Mouse (Mus musculus) intestine, embryonic 15.5 days (tissue): ENCODE data around the gene Guca2b. TPM values are rescaled to one million over a fixed set of nuclear protein-coding genes. Genes with fewer than 3 reads are reported as not detected.
A peak's percentile ranks its signal among the peaks of the same experiment; 100 is the strongest.

Source experiments
- ATAC-seq: fragments of 200-750 bp; cut with Nextera tagmentation; 2 replicates; pipeline ENCODE4 v1.8.0; 2017; ENCODE audit warnings: moderate TSS enrichment, moderate library complexity
- H3K27ac ChIP-seq: fragments of 300-500 bp; sonication (generic); 2 replicates; pipeline ENCODE4 v1.5.1; 2015; ENCODE audit warnings: mild to moderate bottlenecking, inconsistent platforms
- H3K27me3 ChIP-seq: fragments of 300-500 bp; sonication (generic); replicated peaks from 2 replicates; pipeline ENCODE4 v1.6.1; 2015; ENCODE audit warnings: inconsistent platforms
- H3K36me3 ChIP-seq: fragments of 300-500 bp; sonication (generic); 2 replicates; pipeline ENCODE4 v1.6.1; 2015; ENCODE audit warnings: inconsistent platforms
- H3K4me1 ChIP-seq: fragments of 300-500 bp; sonication (generic); replicated peaks from 2 replicates; pipeline ENCODE4 v1.6.1; 2015; ENCODE audit warnings: inconsistent platforms
- H3K4me2 ChIP-seq: fragments of 300-500 bp; sonication (generic); replicated peaks from 2 replicates; pipeline ENCODE4 v1.6.1; 2015; ENCODE audit warnings: mild to moderate bottlenecking, inconsistent platforms
- H3K4me3 ChIP-seq: fragments of 300-500 bp; sonication (generic); replicated peaks from 2 replicates; pipeline ENCODE4 v1.5.1; 2015; ENCODE audit warnings: inconsistent platforms
- H3K9ac ChIP-seq: fragments of 300-500 bp; sonication (generic); 2 replicates; pipeline ENCODE4 v1.6.1; 2015; ENCODE audit warnings: inconsistent platforms
- H3K9me3 ChIP-seq: fragments of 300-500 bp; sonication (generic); 2 replicates; pipeline ENCODE4 v1.6.1; 2016; ENCODE audit warnings: inconsistent platforms
- WGBS: fragments of 180-500 bp; shearing (Covaris S2); methylation state at CpG from one replicate; pipeline ENCODE4 v1.1.7; 2015; 5-methylcytosine and 5-hydroxymethylcytosine counted together
- polyA plus RNA-seq: library from polyadenylated mRNA; unstranded; fragments of >200 nt; fragmentation: Nextera tagmentation; extraction: Ambion mirVana; gene quantifications from 2 replicates; pipeline ENCODE4 v1.2.1, GENCODE M21; 2015

Gene Guca2b
- polyA plus RNA-seq = 37.5 and 60.8 TPM in 2 replicates

DNA sequence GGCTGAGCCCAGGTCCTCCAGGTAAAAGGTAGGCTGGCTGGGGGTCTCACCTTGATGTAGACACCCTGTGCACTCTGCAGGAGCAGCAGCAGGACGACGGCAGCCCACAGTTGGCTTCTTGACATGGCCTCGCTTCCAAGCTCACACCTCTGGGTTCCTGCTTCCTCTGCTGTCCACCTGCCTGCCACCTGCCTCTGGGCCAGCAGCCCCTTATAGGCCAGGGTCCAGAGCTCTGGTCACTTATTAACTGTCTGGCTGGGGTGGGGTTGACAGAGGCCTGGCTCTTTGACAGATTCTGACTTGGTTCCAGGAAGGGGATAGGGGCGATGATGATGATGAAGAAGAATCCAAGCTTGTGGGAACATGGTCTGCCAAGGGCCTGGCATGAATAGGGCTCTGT, at the start of gene Guca2b:
TSS of gene Guca2b (minus strand) at position 224 of the 400 bp plus-strand sequence.
- H3K4me3 ChIP-seq = no peak within 1 kb of the TSS
- WGBS = 80% methylated on average over 4 of the region's 4 CpGs
- no peak within 1 kb of the TSS for H3K4me2 ChIP-seq
- H3K27ac ChIP-seq = no peak within 1 kb of the TSS
- H3K4me1 ChIP-seq = no peaks in the 10 kb centered on the region
- H3K27me3 ChIP-seq = no peaks in the 10 kb centered on the region
- no peak within 1 kb of the TSS for H3K9ac ChIP-seq
- no peaks in the 10 kb centered on the region for H3K9me3 ChIP-seq
- ATAC-seq = peak; percentile 60
- H3K36me3 ChIP-seq = no peaks in the 10 kb centered on the region

DNA sequence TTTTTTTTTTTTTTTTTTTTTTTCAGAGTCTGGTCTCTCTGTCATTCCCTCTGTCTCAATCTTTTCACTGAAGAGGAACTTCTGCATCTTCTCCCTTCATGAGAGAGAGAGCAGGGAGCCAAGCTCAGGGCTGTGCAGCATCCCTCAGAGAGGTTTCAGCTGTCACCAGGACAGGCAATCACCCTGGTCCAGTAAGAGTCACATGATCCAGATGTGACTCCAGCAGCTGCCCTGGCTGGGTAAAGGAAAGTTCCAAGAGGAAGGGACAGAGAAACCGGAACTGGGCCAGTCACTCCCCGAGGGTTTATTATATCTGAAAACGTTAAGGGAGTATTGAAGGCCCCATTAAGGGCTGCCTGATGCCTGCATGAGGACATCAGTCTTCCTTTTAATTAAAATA, 49.0 kb upstream of the Guca2b start:
- H3K9ac ChIP-seq = no peak overlapping the region
- WGBS = 36% methylated on average over 3 of the region's 3 CpGs
- no peaks in the 10 kb centered on the region for H3K36me3 ChIP-seq
- H3K9me3 ChIP-seq = no peaks in the 10 kb centered on the region
- H3K27ac ChIP-seq = no peak overlapping the region
- no peak for ATAC-seq
- no peaks in the 10 kb centered on the region for H3K4me1 ChIP-seq
- H3K4me2 ChIP-seq = no peak overlapping the region
- H3K27me3 ChIP-seq = no peaks in the 10 kb centered on the region
- H3K4me3 ChIP-seq = no peak overlapping the region

DNA sequence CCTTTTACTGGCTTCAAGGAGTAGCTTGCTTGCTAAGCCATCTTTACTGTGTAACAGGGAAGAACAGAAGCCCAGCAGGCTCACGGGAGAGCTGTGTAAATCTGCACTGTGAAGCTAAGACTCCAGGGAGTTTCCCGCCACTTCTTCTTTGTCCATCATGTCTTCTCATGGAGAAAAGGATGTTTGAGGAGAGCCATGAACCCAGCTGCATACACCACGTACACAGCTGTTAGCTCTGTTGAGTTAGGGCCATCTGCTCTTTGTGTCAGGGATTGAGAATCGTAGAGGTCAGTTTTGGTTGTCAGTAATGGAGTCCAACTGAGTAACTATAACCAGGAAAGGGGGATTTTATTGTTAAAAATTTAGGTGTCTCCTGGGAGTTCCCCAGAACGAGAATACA, 48.6 kb upstream of the Guca2b start:
- Histone ChIP-seq H3K36me3 (no peaks in the 10 kb centered on the region), H3K4me3 (no peak overlapping the region), H3K9me3 (no peaks in the 10 kb centered on the region), H3K27ac (no peak overlapping the region), H3K27me3 (no peaks in the 10 kb centered on the region), H3K4me1 (no peaks in the 10 kb centered on the region), H3K9ac (no peak overlapping the region), H3K4me2 (no peak overlapping the region)
- no peak for ATAC-seq
- 57% methylated on average over 5 of the region's 5 CpGs for WGBS

DNA sequence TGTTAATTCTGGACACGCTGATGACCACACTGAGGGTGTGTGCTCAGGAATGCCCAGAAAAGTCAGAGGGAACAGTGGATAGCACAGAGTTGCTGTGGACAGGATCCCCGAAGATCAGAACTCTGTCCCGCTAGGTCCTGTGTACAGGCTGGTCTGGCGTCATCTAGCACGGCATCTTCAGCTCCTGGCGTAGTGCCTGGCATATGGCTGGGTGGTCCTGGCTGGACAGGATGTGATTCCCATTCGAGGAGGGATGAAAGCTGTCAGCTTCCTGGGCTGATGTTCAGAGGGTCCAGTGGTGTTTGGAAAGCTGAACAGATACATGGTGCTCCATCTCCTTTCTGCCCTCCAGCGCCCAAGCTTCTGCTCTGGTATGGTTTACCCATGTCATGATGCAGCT, 45.2 kb upstream of the Guca2b start:
- Histone ChIP-seq H3K27ac (no peak overlapping the region), H3K4me3 (no peak overlapping the region), H3K4me2 (no peak overlapping the region), H3K36me3 (no peaks in the 10 kb centered on the region), H3K4me1 (no peaks in the 10 kb centered on the region), H3K9me3 (no peaks in the 10 kb centered on the region), H3K9ac (no peak overlapping the region), H3K27me3 (no peaks in the 10 kb centered on the region; the same call in 1 of the 2 replicates)
- 76% methylated on average over 8 of the region's 8 CpGs for WGBS
- ATAC-seq = no peak

DNA sequence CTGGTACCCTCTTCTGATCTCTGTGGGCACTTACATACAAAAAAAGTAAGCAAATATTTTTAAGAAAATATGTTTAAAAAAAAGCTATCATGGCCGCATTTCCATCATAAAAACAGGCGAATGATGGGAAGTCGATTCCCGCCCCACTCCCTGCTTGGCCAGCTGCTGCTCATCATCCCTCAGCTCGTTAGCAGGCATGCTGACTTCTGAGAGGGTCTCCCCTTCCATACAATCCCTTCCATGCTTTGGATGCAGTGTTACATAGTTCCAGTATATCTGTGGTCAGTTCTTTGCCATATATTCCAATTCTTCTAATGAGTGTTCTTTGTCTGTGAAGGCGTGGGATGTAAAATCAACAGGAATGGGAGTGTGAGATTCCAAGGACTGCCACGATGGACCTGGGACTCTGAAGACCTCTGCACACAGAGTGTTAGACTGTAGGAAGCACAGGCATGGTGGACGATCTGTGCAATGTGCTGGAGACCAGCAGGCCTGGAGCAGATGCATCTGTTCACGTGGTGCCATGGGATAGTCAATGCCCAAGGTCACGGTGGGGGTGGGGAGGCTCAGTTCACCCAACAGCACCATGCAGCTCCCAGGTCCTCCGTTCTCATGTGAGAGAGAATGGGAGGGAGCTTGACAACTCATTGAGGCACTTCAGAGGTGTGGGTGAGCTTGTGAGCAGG, 42.7 kb upstream of the Guca2b start:
- Histone ChIP-seq H3K9me3 (no peaks in the 10 kb centered on the region), H3K4me1 (no peaks in the 10 kb centered on the region), H3K27me3 (no peaks in the 10 kb centered on the region; the same call in 1 of the 2 replicates), H3K4me2 (no peak overlapping the region), H3K9ac (no peak overlapping the region), H3K27ac (no peak overlapping the region), H3K4me3 (no peak overlapping the region), H3K36me3 (no peaks in the 10 kb centered on the region)
- 84% methylated on average over 11 of the region's 11 CpGs for WGBS
- ATAC-seq = no peak

DNA sequence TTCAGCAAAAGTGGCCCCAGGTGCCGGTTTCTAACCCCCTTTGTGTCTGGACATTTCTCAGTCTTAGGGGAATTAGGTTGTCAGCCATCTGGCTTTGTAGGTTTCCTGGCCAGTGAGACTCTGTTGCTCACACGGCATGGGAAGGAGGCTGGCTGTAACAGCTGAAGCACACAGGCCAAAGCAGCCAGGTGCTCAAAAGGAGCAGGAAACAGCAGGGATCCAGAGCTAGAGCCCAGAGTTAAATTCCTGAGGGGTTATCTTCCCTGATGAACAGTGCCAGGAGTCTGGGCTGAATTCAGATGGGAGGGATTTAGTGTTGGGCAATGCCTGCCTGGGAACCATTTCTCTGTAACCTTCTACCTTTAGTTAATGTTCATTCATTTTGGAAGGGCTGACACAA, 39.6 kb upstream of the Guca2b start:
- no peak overlapping the region for H3K27ac ChIP-seq
- H3K4me1 ChIP-seq = no peaks in the 10 kb centered on the region
- 63% methylated on average over 2 of the region's 2 CpGs for WGBS
- no peaks in the 10 kb centered on the region for H3K36me3 ChIP-seq
- H3K9ac ChIP-seq = no peak overlapping the region
- no peaks in the 10 kb centered on the region; the same call in 1 of the 2 replicates for H3K27me3 ChIP-seq
- no peak overlapping the region for H3K4me3 ChIP-seq
- no peak overlapping the region for H3K4me2 ChIP-seq
- no peak for ATAC-seq
- no peaks in the 10 kb centered on the region for H3K9me3 ChIP-seq

DNA sequence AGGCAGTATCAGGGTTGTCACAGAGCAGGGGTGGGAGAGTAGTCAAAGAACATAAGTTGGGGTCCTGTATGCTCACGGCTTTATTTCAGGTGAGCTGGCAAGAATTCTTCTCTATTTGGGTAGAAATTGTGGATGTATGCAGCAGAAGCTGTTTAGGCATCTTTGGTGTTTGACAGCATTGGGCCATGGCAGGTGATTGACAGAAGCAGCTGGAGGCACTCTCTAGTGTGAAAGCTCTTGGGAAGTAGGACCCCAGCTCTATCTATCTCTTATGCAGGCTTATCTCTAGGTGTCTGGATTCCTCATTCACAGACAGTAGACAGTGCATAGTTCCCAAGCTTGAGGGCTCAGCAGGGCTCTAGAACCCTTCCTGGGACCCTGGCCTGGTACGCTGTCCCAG, 27.0 kb upstream of the Guca2b start:
- no peak for ATAC-seq
- no peak overlapping the region for H3K4me3 ChIP-seq
- no peaks in the 10 kb centered on the region for H3K9me3 ChIP-seq
- 91% methylated on average over 2 of the region's 2 CpGs for WGBS
- no peak overlapping the region for H3K9ac ChIP-seq
- no peaks in the 10 kb centered on the region for H3K4me1 ChIP-seq
- no peak overlapping the region for H3K4me2 ChIP-seq
- no peaks in the 10 kb centered on the region for H3K36me3 ChIP-seq
- no peaks in the 10 kb centered on the region for H3K27me3 ChIP-seq
- no peak overlapping the region for H3K27ac ChIP-seq

DNA sequence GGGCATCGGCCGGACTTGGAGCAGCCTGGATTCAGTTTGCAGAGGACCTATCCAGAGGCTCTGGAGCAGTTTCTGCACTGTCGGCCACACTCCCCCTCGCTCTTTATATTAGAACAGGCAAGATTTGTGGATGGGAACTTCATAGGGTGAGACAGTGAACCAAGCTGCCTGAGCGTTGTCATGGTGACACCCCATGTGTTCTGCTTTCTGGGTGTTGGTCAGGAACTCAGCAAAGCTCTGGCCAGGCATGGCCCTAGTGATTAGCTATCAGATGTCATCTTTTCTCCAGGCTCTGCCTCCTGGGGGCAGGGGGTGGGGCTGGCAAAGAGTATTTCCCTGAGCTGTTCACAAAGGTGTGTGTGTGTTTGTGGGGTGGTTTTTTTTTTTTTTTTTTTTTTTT, 23.8 kb upstream of the Guca2b start:
- ATAC-seq = no peak
- 47% methylated on average over 5 of the region's 5 CpGs for WGBS
- Histone ChIP-seq H3K9ac (no peak overlapping the region), H3K36me3 (no peaks in the 10 kb centered on the region), H3K27me3 (no peaks in the 10 kb centered on the region), H3K4me2 (no peak overlapping the region), H3K9me3 (no peaks in the 10 kb centered on the region), H3K27ac (no peak overlapping the region), H3K4me3 (no peak overlapping the region), H3K4me1 (no peaks in the 10 kb centered on the region)

DNA sequence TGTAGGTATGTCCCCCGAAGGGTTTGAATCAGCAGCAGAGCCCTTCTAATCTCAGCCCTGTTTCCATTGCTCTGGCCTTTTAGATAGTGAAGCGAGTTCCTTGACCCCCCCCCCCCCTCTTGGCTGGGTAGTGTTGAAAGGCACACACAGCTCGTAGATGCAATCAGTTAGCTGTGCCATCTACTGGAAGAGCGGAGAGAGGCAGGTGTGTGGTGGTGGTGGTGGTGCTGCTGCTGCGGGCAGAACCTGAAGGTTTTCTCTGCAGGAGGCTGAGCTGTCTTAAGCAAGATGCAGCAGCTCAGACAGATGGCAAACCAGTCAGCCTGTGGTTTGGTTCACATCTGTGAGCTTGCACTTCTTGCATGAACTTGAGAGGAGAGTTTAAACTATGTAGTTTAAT, 13.9 kb upstream of the Guca2b start:
- no peak for ATAC-seq
- no peak overlapping the region for H3K27ac ChIP-seq
- H3K9ac ChIP-seq = no peak overlapping the region
- H3K4me2 ChIP-seq = no peak overlapping the region
- H3K27me3 ChIP-seq = no peaks in the 10 kb centered on the region
- H3K4me3 ChIP-seq = no peak overlapping the region
- no peaks in the 10 kb centered on the region for H3K4me1 ChIP-seq
- 38% methylated on average over 5 of the region's 5 CpGs for WGBS
- no peaks in the 10 kb centered on the region for H3K36me3 ChIP-seq
- no peaks in the 10 kb centered on the region for H3K9me3 ChIP-seq

DNA sequence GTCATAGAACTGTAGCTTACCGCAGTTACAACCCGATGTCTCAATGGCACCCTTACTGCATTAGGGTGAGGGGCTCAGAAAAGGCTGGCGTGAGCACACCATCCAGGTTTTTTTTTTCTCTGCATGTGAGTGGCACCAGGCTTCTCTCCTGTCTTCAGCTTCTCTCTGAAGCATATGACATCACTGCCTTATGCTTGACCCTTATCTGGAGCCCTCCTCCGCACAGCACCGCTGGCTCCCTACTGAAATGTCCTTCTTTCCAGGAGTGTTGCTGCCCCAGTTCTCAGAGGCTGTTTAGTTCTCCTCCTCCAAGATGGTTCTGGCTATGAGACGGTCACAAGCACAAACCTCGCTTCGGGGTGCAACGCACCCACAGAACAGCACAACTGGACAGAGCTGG, 12.4 kb upstream of the Guca2b start:
- H3K4me2 ChIP-seq = no peak overlapping the region
- H3K4me1 ChIP-seq = no peaks in the 10 kb centered on the region
- 91% methylated on average over 9 of the region's 9 CpGs for WGBS
- H3K9ac ChIP-seq = no peak overlapping the region
- no peaks in the 10 kb centered on the region for H3K9me3 ChIP-seq
- H3K4me3 ChIP-seq = no peak overlapping the region
- ATAC-seq = no peak
- H3K27me3 ChIP-seq = no peaks in the 10 kb centered on the region
- H3K36me3 ChIP-seq = no peaks in the 10 kb centered on the region
- H3K27ac ChIP-seq = no peak overlapping the region

DNA sequence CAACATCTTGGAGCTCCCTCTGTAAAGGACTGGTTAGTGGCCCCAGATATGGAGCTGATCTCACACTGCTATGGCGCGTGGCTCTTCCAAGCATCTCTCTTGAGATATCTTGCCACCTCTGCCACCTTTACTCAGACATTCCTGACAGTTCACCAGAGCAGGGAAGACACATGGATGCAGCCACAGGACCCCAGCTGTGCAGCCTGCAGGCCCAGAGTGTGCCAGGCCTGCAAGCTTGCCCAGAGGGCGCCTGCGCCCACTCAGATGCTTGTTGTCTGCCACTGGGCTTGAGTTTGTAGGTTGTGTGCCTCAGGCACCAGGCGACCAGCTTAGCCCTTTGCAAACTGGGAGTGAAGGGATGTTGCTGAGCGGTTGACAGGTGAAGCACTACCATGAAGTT, 12.0 kb upstream of the Guca2b start:
- no peak for ATAC-seq
- Histone ChIP-seq H3K4me1 (no peaks in the 10 kb centered on the region), H3K4me3 (no peak overlapping the region), H3K9ac (no peak overlapping the region), H3K9me3 (no peaks in the 10 kb centered on the region), H3K4me2 (no peak overlapping the region), H3K27me3 (0 out of 2 replicates have a peak, but pooled peaks cover 1% of the 10 kb centered on the region), H3K36me3 (no peaks in the 10 kb centered on the region), H3K27ac (no peak overlapping the region)
- 85% methylated on average over 6 of the region's 6 CpGs for WGBS

DNA sequence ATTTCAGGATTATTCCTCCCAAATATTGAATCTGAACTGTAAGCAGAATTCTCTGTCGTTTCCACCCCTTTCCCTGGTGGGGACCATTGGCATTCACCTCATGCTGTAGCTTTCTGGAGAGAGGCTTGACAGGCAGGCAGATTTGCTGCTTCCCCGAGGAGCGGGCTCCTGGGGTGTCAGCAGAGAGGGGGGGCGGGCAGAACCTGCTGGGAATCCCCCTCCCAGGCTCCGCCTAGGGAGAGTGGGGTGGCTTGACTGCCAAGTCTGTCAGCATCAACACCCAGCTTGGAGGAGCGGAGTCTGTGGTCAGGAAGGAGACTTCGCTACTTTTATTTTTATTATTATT, 11.4 kb upstream of the Guca2b start:
- Histone ChIP-seq H3K27ac (no peak overlapping the region), H3K4me2 (no peak overlapping the region), H3K9ac (no peak overlapping the region), H3K27me3 (0 out of 2 replicates have a peak, but pooled peaks cover 3% of the 10 kb centered on the region), H3K9me3 (no peaks in the 10 kb centered on the region), H3K4me1 (no peaks in the 10 kb centered on the region), H3K4me3 (no peak overlapping the region), H3K36me3 (no peaks in the 10 kb centered on the region)
- 53% methylated on average over 7 of the region's 7 CpGs for WGBS
- no peak for ATAC-seq

DNA sequence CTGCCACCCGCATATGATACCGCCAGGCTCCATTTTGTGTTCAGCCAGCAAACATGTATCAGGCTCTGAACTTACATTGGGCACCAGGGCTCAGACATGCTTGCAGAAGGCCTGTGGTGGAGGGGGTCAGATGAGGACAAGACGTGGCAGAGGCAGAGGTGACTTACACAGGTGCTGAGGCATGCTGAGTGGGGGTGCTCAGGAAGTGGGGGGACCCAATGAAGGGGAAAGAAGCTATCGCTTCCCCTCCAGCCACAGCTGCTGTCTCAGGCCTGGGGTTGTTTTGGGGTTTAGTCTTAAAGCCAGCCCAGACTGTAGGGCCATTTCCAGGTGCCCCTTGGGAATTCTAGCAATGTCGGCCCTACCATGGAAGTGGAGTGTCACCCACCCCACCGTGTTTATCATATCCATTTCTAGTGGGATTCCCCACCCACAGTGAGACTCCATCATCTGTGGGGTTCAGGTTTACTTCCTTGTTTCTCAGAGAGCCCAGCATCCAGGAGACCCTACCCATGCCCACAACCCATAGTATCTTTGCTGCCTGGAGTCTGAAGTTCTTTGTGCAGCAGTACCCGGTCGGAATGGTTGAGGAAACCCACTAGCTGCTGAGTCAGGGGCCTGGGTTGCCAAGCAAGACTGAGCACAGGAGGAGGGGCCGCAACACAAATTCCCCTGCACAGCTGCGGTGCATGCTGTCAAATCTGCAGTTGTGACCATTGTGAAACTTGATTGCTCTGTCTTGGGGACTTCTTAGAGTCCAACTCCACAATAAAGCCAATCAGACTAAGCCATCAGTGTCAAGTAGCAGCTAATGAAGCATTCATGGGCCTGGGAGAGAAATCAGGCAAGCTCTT, 10.8 kb upstream of the Guca2b start:
- H3K9me3 ChIP-seq = no peaks in the 10 kb centered on the region
- no peak overlapping the region for H3K4me2 ChIP-seq
- 0 out of 2 replicates have a peak, but pooled peaks cover 3% of the 10 kb centered on the region for H3K27me3 ChIP-seq
- H3K4me1 ChIP-seq = no peaks in the 10 kb centered on the region
- H3K9ac ChIP-seq = no peak overlapping the region
- no peaks in the 10 kb centered on the region for H3K36me3 ChIP-seq
- H3K4me3 ChIP-seq = no peak overlapping the region
- WGBS = 76% methylated on average over 10 of the region's 10 CpGs
- ATAC-seq = no peak
- no peak overlapping the region for H3K27ac ChIP-seq
